Mouse (Mus musculus) heart, postnatal 25 days (tissue): ENCODE data around the gene Fras1. TPM values are rescaled to one million over a fixed set of nuclear protein-coding genes. Genes with fewer than 3 reads are reported as not detected.
A peak's percentile ranks its signal among the peaks of the same experiment; 100 is the strongest.

ENCODE experiments used
- DNase-seq: peaks from one replicate; pipeline ENCODE4 v3.0.0; 2022; ENCODE audit warnings: low spot score
- intact Hi-C: fragments of 180-260 bp; cut with DNase I; formaldehyde crosslinking; loops from one replicate; pipeline ENCODE4 v1.15.1; 2025
- total RNA-seq, 2 experiments: library from RNA; stranded (reverse); gene quantifications; 2 replicates each; pipeline ENCODE4 v1.2.3; 2021

The Fras1 gene
- total RNA-seq, result 1 to 10 TPM; 2.5 to 4.0 TPM

GRCm38 (mm10) chr5:96373567-96373985 is at the start of gene Fras1:
Gene Fras1 (plus strand): TSS chr5:96373955.
- intact Hi-C loops, result no loop called here
- no peak for DNase-seq

- DNase-seq, result no peak
- intact Hi-C loops, result no loop called here
These were observed 42.6 kb upstream of the Fras1 start for GRCm38 (mm10) chr5:96331048-96331737.

GRCm38 (mm10) chr5:96331738-96332070 is 42.1 kb upstream of the Fras1 start:
- intact Hi-C loops, result loop anchor here (2.0 kb wide), 1 partner anchor 345 kb away; no protein-coding TSS in a partner anchor
- no peak for DNase-seq

GRCm38 (mm10) chr5:96333963-96334362 is 39.8 kb upstream of the Fras1 start:
- no peak for DNase-seq
- intact Hi-C loops, result loop anchor here (2.0 kb wide), 2 partner anchors 343 to 435 kb away; no protein-coding TSS in a partner anchor

DNA sequence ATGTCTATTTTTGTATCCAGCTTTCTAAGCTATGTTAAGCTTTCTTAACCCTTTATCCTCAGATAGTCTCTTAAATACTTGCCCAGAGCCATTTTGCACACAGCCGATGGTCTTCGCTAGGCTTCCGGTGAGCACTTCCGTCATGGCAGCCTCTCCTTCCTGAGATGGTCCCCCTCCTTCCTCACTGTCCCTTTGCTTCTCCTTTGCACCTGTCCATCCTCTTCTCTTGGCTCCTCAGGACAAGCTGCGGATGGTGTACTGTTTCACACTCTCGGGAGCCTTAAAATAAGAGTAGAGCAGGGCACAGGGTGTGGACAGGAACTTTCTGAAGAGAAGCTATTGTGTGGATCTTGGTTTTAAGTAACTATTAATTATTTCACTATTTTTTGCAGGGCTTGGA is 33.2 kb upstream of the Fras1 start:
- DNase-seq, result no peak
- intact Hi-C loops, result no loop called here

DNA sequence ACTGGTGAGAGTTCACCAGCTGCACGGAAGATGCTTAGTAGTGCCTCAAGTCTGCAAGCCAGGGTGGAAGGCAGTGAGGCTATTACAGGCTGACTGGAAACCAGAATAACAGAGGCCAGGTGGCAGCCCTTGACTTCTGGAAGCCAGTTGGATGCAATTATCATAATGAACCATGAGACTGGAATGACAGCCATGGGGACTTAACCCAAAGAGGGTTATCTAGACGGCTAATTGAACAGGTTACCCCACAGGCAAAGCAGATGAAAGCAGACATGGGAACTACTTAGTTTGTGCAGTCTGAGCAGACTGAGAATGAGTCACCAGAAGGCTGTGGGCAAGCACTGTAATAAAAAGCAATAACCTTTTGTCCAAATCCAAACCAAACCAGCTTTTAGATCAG is 28.8 kb upstream of the Fras1 start:
- intact Hi-C loops, result no loop called here
- no peak for DNase-seq

DNA sequence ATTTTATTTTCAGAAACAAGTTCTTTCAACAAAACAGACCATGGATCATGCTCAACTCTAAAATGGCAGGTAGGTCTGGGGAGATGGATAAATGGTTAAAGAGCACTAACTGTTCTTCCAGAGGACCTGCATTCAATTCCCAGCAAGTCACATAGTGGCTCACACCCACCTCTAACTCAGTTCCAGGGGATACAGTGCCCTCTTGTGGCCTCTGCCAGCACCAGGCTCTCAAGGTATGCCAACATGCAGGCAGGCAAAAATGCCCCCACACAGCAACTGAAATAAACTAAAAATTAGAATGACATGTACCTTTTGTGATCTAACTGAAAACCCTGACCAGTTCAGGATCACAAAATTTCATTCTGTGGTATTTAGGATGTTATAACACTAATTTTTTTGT is 21.8 kb upstream of the Fras1 start:
- no peak for DNase-seq
- intact Hi-C loops, result no loop called here

- DNase-seq, result no peak
- intact Hi-C loops, result no loop called here
These were observed 9.8 kb upstream of the Fras1 start for GRCm38 (mm10) chr5:96363950-96364349.

DNA sequence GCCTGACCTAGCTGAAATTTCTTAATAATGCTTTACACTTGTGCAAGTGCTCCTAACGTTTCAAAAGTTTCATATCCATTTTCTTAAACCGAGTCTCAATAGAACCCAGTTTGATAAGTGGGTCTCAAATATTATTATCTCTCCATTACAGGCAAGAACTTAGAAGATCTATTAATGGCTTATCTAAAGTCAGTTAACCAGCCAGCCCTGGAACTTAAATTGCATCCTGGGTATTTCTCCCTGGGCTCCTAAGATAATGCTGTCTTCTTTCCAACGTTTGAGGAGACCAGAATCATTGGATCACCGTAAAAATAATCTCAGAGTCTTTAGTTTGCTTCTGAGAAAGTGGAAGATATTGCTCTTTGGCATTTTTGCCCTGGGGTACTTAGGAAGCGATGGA is 8.2 kb upstream of the Fras1 start:
- intact Hi-C loops, result no loop called here
- DNase-seq, result no peak

- no peak for DNase-seq
- intact Hi-C loops, result no loop called here
These were observed 6.5 kb upstream of the Fras1 start for GRCm38 (mm10) chr5:96367260-96367659.

DNA sequence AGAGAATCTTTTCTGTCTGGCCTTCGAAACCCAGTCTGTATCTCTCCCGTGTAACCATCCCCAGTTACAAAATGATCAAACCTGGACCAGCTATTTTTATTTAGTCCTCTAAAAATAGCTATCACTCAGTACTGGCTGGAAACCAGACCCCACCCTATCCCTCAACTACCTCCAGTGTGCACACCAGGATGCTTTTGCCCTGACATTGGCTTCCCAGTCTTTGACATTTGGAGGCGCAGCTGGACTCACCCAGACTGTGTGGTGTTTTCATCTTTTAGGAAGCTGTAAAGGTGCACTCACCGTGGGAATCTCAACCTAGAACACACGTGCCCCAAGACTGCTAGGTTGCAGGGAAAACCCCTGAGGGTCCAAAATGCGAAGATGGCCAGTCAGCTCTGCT is 649 bp upstream of the Fras1 start:
- no peak for DNase-seq
- intact Hi-C loops, result no loop called here

DNA sequence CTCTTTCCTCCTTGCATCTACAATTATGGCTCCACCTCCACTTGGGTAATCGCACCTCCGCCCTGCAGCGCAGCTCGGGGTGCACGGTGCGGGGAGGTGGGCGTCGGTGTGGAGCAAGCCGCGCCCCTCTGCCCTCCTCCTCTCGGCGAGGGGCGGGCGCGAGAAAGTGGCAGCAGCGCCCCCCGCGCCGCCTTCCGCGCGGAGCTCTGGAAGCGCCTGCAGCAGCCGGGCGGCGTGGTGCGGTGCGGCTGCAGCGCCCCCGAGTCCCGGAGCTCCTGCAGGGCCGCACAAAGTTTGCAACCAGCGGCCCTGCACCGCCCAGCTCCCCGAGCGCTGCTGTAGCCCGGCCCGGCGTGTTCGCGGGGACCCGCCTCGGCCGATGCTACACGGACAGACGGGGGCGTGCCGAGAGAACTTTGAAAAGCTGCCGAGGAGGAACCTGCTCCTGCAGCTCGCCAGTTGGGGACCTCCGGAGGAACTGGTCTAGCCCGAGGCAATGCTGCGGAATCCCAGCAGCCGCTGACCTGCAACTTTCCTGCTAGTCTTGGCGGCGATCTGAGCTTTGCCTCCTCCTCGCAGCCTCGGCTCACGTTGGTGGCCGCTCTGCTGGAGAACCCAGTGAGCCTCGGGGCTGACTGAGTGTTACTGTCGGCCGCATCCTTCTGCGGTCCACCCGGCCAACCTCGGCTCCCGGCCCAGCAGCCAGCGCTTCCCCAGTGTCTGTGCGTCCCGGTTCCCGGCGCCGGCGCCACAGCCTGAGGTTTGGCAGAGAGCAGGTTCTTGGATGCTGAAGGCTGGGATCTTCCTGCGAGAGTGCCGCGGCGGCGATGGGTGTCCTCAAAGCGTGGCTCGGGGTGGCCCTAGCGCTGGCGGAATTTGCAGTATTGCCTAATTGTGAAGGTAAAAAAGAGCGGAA is 489 bp downstream of the Fras1 start:
- intact Hi-C loops, result no loop called here
- DNase-seq, result peak; percentile 21

DNA sequence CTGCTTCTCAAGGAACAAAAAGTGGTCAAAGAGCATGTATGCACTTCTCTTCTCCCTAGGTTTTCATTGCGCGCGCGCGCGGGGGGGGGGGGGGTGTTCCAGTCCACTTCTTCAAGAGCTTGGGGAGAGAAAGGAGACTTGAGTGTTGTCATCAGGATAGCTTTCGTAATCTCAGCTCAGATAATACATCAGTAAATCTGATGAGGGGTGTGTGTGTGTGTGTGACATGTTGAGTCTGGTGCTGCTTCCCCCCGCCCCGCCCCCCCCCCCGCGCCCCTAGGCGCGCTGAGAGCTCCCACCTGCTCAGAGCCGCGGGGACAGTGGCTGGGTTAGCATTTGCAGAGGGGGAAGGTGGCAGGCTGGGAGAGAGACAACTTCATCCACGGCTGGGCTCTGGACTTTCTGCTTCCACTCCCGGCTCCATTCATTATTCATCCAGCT is 1.7 kb downstream of the Fras1 start:
- no peak for DNase-seq
- intact Hi-C loops, result no loop called here

GRCm38 (mm10) chr5:96376216-96376615 is 2.5 kb downstream of the Fras1 start:
- intact Hi-C loops, result no loop called here
- no peak for DNase-seq

DNA sequence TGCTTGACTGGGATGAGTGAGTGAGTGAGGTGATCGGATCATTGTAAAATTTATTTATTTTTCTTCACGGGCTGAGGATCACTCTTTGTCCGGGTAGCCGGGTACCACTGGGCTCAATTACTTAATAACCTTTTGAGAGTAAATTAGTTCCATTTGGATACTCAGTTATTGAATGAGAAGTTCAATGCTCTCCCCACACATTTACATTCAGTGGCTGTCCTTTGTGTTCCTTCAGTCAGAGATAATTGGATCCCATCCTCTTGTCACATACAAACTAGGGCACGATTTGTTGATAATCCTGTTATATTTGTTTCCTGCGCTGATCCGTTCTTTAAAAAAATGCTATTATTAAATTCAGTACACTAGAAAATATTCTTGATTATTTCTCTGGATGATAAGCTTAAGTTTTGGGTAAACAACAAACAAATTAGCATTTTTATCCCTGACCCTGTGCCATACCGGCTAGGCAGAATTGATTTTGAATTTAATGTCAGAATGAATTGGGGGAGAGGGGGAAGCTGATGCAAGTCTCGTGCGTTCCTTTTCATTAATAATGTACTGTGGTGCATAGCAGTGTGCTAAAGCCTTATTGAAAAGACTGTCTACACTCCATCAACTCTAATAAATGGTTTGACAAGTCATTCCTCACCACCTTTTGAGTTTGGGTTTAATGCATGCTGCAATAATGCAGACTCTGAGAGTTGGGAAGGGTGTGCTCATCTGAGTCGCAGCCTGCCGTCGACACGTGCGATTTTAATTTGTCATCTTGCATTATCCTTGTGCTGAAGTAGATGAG is 12.6 kb downstream of the Fras1 start:
- no peak for DNase-seq
- intact Hi-C loops, result no loop called here

GRCm38 (mm10) chr5:96388306-96388705 is 14.6 kb downstream of the Fras1 start:
- no peak for DNase-seq
- intact Hi-C loops, result no loop called here

DNA sequence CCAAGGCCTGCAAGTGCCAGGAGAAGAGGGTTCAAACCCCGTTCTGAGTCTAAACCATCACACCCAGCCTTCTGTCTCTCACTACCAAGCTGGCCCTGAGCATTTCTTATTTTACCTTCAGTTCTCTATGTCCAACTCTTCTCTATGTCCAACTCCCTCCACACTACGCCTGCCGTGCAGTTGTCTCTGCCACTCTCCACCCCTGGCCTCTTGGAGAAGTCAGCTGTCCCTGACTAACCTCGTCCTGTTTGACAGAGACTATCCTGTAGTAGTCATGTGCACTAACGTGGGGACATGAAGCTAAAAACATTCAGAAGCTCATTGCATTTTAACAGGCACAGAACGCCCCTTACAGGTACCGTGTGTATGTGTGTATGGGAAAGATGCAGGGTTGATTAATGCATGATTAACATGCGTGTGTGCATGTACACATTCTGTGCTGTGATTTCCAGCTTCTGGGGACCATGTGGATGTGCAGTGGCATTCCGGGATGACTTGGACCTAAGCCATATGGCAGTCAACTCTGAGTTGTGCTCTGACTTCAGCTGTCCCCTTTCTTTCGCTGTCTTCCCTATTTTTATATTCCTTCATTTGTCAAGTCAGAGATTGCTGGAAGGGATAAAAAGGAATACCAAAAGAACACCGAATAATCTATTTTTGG is 16.3 kb downstream of the Fras1 start:
- intact Hi-C loops, result no loop called here
- DNase-seq, result no peak

DNA sequence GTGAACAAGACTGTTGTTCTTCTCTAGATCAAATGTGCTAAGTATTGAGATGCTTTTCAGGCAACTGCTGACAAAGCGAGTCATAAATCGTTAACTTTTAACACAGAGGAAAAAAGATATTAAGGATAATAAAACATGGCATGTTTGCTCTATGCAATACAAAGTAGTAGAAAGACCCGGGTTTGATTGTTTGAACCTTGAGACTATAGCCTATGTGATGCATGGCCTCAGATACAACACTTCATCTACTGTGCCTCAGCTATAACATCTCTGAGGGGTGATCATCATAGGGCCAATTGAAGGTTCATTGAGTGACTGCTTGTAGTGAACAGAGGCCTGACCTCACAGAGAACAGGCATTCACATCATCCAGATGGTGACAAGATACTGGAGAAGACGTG is 17.3 kb downstream of the Fras1 start:
- intact Hi-C loops, result no loop called here
- DNase-seq, result no peak

DNA sequence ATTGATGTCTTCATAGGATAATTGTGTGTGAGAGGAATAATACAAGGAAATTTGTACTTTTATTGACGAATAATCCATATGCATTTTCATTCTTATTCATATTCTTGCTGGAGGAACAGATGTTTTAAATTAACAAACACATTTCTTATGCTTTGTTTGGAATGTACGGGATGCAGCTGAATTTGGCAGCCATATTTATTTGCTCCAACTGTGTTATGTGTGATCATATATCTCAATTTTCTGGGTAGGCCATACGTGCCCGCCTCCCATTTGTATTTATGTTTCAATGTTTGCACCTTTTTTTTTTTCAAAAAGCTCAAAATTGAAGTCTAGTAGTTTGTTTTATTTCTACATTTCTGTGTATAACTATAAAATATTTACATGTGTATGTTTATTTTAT is 21.2 kb downstream of the Fras1 start:
- intact Hi-C loops, result no loop called here

More for the DNA sequence above, 21.2 kb downstream of the Fras1 start:
- DNase-seq, result no peak
